Mouse (Mus musculus) heart, embryonic 12.5 days (tissue): ENCODE measurements around the gene Med29. TPM values are rescaled to one million over a fixed set of nuclear protein-coding genes. Genes with fewer than 3 reads are reported as not detected.

Experiments used
- ATAC-seq: fragments of 200-750 bp; cut with Nextera tagmentation; 2 replicates; pipeline ENCODE4 v1.8.0; 2017; ENCODE audit warnings: moderate TSS enrichment, moderate library complexity; ENCODE audit not compliant: insufficient number of reproducible peaks, low FRiP score
- H3K27ac ChIP-seq: fragments of 300-500 bp; sonication (generic); 2 replicates; pipeline ENCODE4 v1.5.1; 2016; ENCODE audit warnings: mild to moderate bottlenecking, moderate library complexity; ENCODE audit not compliant: poor library complexity, severe bottlenecking
- H3K27me3 ChIP-seq: fragments of 300-500 bp; sonication (generic); replicated peaks from 2 replicates; pipeline ENCODE4 v1.6.1; 2016; ENCODE audit warnings: mild to moderate bottlenecking, moderate library complexity
- H3K36me3 ChIP-seq: fragments of 300-500 bp; sonication (generic); 2 replicates; pipeline ENCODE4 v1.6.1; 2016; ENCODE audit warnings: mild to moderate bottlenecking, moderate library complexity
- H3K4me1 ChIP-seq: fragments of 300-500 bp; sonication (generic); replicated peaks from 2 replicates; pipeline ENCODE4 v1.6.1; 2016; ENCODE audit warnings: mild to moderate bottlenecking
- H3K4me2 ChIP-seq: fragments of 300-500 bp; sonication (generic); 2 replicates; pipeline ENCODE4 v1.6.1; 2016; ENCODE audit warnings: mild to moderate bottlenecking, moderate library complexity
- H3K4me3 ChIP-seq: fragments of 300-500 bp; sonication (generic); 2 replicates; pipeline ENCODE4 v1.5.1; 2016; ENCODE audit warnings: mild to moderate bottlenecking
- H3K9ac ChIP-seq: fragments of 300-500 bp; sonication (generic); 2 replicates; pipeline ENCODE4 v1.6.1; 2016; ENCODE audit warnings: mild to moderate bottlenecking, moderate library complexity
- H3K9me3 ChIP-seq: fragments of 300-500 bp; sonication (generic); replicated peaks from 2 replicates; pipeline ENCODE4 v1.6.1; 2016; ENCODE audit warnings: mild to moderate bottlenecking, moderate library complexity
- WGBS: fragments of 180-500 bp; shearing (Covaris S2); methylation state at CpG from one replicate; pipeline ENCODE4 v1.1.7; 2016; 5-methylcytosine and 5-hydroxymethylcytosine counted together
- polyA plus RNA-seq: library from polyadenylated mRNA; unstranded; fragments of >200 nt; fragmentation: Nextera tagmentation; extraction: Ambion mirVana; gene quantifications from 2 replicates; pipeline ENCODE4 v1.2.1, GENCODE M21; 2016

Gene Med29
- polyA plus RNA-seq, 1 experiment from 2014 or later, result 46.5 TPM

- WGBS, result 50% methylated on average over 9 of the region's 12 CpGs
- peak overlapping the region; percentile 100 for H3K27ac ChIP-seq
- H3K27me3 ChIP-seq, result no peaks in the 10 kb centered on the region
- ATAC-seq, result no peak
- H3K4me2 ChIP-seq, result peak overlapping the region; percentile 76
- H3K4me3 ChIP-seq, result peak overlapping the region; percentile 40
- peak overlapping the region; percentile 78 for H3K9ac ChIP-seq
- H3K4me1 ChIP-seq, result peaks cover 53% of the 10 kb centered on the region
- no peaks in the 10 kb centered on the region for H3K9me3 ChIP-seq
- peaks cover 14% of the 10 kb centered on the region for H3K36me3 ChIP-seq
These were observed 10.1 kb downstream of the Med29 start for GRCm38 (mm10) chr7:28382347-28382951.

DNA sequence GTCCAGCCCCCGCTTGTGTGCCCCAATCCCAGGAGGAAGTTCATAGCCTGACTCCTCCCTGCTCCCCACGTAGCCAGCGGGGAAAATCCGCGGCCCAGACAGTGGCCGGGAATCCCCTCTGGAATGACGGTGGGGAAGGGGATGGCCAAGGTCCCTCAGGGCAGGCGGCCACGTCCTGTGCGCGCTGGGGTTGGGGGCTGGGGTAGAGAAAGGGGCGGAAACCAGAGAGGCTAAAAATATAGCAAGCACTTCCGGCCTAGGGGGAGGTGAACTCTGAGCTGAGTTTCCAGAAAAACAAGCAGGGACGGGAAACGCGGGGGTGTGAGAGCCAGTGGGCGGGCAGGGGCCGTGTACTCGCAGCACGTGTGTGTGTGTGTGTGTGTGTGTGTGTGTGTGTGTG lies 10.6 kb downstream of the Med29 start:
- Histone ChIP-seq H3K27ac (peak overlapping the region; percentile 100), H3K36me3 (peaks cover 17% of the 10 kb centered on the region), H3K9me3 (no peaks in the 10 kb centered on the region), H3K4me3 (peak overlapping the region; percentile 40), H3K4me2 (peak overlapping the region; percentile 76), H3K9ac (peak overlapping the region; percentile 78), H3K27me3 (no peaks in the 10 kb centered on the region), H3K4me1 (peaks cover 58% of the 10 kb centered on the region)
- WGBS, result 0% methylated on average over 20 of the region's 20 CpGs
- ATAC-seq, result peak; percentile 68

GRCm38 (mm10) chr7:28381017-28381790 lies 11.3 kb downstream of the Med29 start:
- Histone ChIP-seq H3K27me3 (no peaks in the 10 kb centered on the region), H3K36me3 (peaks cover 17% of the 10 kb centered on the region), H3K4me2 (peak overlapping the region; percentile 76), H3K27ac (peak overlapping the region; percentile 100), H3K4me1 (peaks cover 64% of the 10 kb centered on the region), H3K4me3 (peak overlapping the region; percentile 40), H3K9ac (peak overlapping the region; percentile 78), H3K9me3 (no peaks in the 10 kb centered on the region)
- ATAC-seq, result peak; percentile 58
- 3% methylated on average over 30 of the region's 30 CpGs for WGBS

GRCm38 (mm10) chr7:28380237-28381016 lies 12.1 kb downstream of the Med29 start, which contains the start of gene Zfp36:
Zfp36 (minus strand) TSS chr7:28380253.
- Histone ChIP-seq H3K27ac (peak within 1 kb of the TSS; percentile 100), H3K4me1 (peaks cover 68% of the 10 kb centered on the region), H3K27me3 (no peaks in the 10 kb centered on the region), H3K4me3 (peak within 1 kb of the TSS; percentile 72), H3K9ac (peak within 1 kb of the TSS; percentile 93), H3K4me2 (peak within 1 kb of the TSS; percentile 93), H3K9me3 (no peaks in the 10 kb centered on the region), H3K36me3 (peaks cover 9% of the 10 kb centered on the region)
- WGBS, result 43% methylated on average over 17 of the region's 17 CpGs
- no peak for ATAC-seq

DNA sequence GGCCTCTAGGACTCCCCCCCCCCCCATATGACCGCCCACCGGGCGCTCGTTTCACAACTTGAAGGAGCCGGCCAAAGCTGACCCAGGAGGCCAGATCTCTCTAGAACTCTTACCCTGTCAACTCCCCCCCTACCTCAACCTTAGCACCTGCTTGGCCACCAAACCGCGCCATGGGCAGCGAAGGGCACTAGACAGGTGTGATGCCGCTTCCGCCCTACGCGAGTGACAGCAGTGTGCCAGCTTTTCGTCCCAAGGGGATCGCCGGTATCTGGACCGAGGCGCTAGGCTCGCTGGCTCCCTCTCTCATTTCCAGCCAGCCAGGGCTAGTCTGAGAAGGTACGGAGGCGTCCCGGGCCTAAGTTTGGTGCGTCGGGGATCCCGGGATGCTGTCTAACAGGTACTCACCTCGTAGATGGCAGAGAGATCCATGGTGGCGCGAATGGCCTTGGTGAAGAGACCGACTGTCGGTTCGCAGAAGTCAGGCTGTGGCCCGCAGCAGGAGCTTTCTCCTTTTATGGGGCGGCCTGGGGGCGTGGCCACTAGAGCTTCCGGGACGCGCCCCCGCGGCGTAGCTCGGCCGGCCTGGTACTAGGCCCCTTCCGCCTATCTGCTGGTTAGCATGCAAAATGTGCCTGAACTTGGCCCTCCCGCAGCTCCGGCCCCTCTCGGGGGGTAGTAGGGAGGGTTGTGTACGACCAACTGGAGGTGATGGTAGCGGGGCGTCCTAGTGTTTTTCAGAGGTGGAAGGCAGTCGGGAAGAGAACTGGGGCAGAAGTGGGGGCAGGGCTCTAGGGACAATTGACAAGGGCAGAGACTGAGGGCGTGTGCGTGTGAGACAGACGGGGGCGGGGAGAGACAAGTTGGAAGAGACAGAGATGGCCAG lies 13.5 kb downstream of the Med29 start:
- peak; percentile 76 for ATAC-seq
- under 1% methylated on average over 53 of the region's 53 CpGs for WGBS
- Histone ChIP-seq H3K4me2 (peak overlapping the region; percentile 93), H3K36me3 (peaks cover 6% of the 10 kb centered on the region), H3K9ac (peak overlapping the region; percentile 93), H3K4me1 (peaks cover 74% of the 10 kb centered on the region), H3K27ac (peak overlapping the region; percentile 96), H3K9me3 (no peaks in the 10 kb centered on the region), H3K4me3 (peak overlapping the region; percentile 72), H3K27me3 (no peaks in the 10 kb centered on the region)

DNA sequence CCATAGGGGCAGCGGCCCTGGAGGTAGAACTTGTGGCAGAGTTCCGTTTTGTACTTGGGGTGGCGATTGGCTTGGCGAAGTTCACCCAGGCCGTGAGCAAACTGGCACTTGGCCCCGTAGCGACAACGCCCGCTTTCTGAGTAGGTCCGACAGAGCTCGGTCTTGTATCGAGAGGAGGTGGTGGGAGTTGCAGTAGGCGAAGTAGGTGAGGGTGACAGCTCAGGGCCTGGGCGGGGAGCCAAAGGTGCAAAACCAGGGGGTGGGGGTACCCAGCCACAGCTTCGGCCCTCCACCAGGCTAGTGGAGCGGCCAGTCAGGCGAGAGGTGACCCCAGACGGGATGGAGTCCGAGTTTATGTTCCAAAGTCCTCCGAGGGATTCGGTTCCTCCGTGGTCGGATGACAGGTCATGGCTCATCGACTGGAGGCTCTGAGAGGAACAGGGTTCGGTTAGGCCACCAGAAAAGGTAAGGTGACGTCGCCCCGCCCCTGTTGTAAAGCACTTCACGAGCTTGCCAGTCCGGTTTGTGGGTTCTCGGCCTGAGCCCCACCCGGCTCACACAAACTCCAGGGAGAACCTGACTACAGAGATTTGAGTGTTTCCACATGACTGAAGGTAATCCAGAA lies 14.3 kb downstream of the Med29 start:
- peaks cover 69% of the 10 kb centered on the region for H3K4me1 ChIP-seq
- peak overlapping the region; percentile 93 for H3K4me2 ChIP-seq
- H3K9me3 ChIP-seq, result no peaks in the 10 kb centered on the region
- peak overlapping the region; percentile 93 for H3K9ac ChIP-seq
- peaks cover 6% of the 10 kb centered on the region for H3K36me3 ChIP-seq
- peak overlapping the region; percentile 96 for H3K27ac ChIP-seq
- H3K27me3 ChIP-seq, result no peaks in the 10 kb centered on the region
- no peak for ATAC-seq
- 27% methylated on average over 32 of the region's 32 CpGs for WGBS
- H3K4me3 ChIP-seq, result peak overlapping the region; percentile 72

GRCm38 (mm10) chr7:28377190-28378065 lies 15.1 kb downstream of the Med29 start:
- Histone ChIP-seq H3K36me3 (peaks cover 6% of the 10 kb centered on the region), H3K4me1 (peaks cover 61% of the 10 kb centered on the region), H3K9ac (peak overlapping the region; percentile 93), H3K9me3 (no peaks in the 10 kb centered on the region), H3K27ac (peak overlapping the region; percentile 96), H3K4me3 (peak overlapping the region; percentile 72), H3K4me2 (peak overlapping the region; percentile 93), H3K27me3 (no peaks in the 10 kb centered on the region)
- 65% methylated on average over 18 of the region's 18 CpGs for WGBS
- ATAC-seq, result no peak

- no peak for ATAC-seq
- Histone ChIP-seq H3K4me2 (peak overlapping the region; percentile 81), H3K4me3 (peak overlapping the region; percentile 48), H3K36me3 (peaks cover 6% of the 10 kb centered on the region), H3K9ac (peak overlapping the region; percentile 87), H3K9me3 (no peaks in the 10 kb centered on the region), H3K27me3 (no peaks in the 10 kb centered on the region), H3K27ac (peak overlapping the region; percentile 100), H3K4me1 (peaks cover 50% of the 10 kb centered on the region)
- 3% methylated on average over 30 of the region's 30 CpGs for whole genome bisulfite sequencing
These were observed 16.3 kb downstream of the Med29 start for GRCm38 (mm10) chr7:28376011-28376771.
